ENCODE assay signal across 17 mouse cellular contexts in the genomic region with DNA sequence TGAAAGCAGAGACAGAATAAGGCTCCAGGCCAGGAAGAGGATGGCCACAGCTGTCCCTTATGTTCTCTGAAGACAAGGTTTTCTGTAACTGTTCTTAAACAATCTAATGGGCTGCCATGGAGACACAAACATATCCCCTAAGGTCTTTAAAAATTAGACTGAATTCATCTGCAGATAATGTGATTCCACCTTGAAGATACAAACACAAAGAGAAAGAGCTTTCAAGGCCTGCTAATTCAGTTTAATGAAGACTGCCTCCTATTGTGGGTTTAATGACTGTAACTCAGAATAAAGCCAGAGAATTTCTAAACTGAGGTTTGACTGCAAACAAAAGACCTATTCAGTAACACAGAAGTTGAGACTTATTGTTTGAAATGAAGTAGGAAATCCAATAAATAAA.
"Had no signal": no experiment of that assay in that cellular context is flagged by ENCODE, and none has a peak within 500 bp of the region (broad histone marks: within the 10 kb centered on the region; RNA-seq: fewer than 3 reads in every experiment).

No protein-coding gene starts in this region.

- H3K4me1 ChIP-seq: kidney, embryonic 15.5 days; limb, embryonic 12.5 days; limb, embryonic 15.5 days; neural tube, embryonic 12.5 days; neural tube, embryonic 15.5 days had no signal

- H3K9ac ChIP-seq: kidney, embryonic 15.5 days; limb, embryonic 12.5 days; limb, embryonic 15.5 days; liver, embryonic 14.5 days; liver, postnatal 0 days; lung, embryonic 14.5 days; neural tube, embryonic 12.5 days; neural tube, embryonic 15.5 days had no signal

- H3K4me2 ChIP-seq: kidney, embryonic 15.5 days; limb, embryonic 12.5 days; limb, embryonic 15.5 days; liver, embryonic 11.5 days; lung, embryonic 14.5 days; neural tube, embryonic 12.5 days; neural tube, embryonic 15.5 days had no signal

- H3K9me3 ChIP-seq: kidney, embryonic 15.5 days; limb, embryonic 12.5 days; limb, embryonic 15.5 days; neural tube, embryonic 12.5 days; neural tube, embryonic 15.5 days had no signal

- H3K27ac ChIP-seq: kidney, embryonic 15.5 days; limb, embryonic 12.5 days; limb, embryonic 15.5 days; liver, embryonic 14.5 days; macrophage; neural tube, embryonic 12.5 days; neural tube, embryonic 15.5 days had no signal

- H3K4me3 ChIP-seq: kidney, embryonic 15.5 days; limb, embryonic 12.5 days; limb, embryonic 15.5 days; neural tube, embryonic 12.5 days; neural tube, embryonic 15.5 days had no signal

- DNase-seq: kidney, adult 8-10 months; kidney, postnatal 10 days; kidney, postnatal 36 days; left cerebral cortex, postnatal 4 days; liver, postnatal 0 days; lung, embryonic 14.5 days; thymus, adult 18-20 months; thymus, postnatal 36 days had no signal

- H3K36me3 ChIP-seq: kidney, embryonic 15.5 days; limb, embryonic 12.5 days; limb, embryonic 15.5 days; neural tube, embryonic 12.5 days; neural tube, embryonic 15.5 days had no signal

- H3K27me3 ChIP-seq: kidney, embryonic 15.5 days; limb, embryonic 12.5 days; limb, embryonic 15.5 days; neural tube, embryonic 12.5 days; neural tube, embryonic 15.5 days had no signal

- ATAC-seq: liver, postnatal 0 days; lung, postnatal 0 days had no signal
